ENCODE assay signal across 10 mouse cellular contexts in the genomic region with DNA sequence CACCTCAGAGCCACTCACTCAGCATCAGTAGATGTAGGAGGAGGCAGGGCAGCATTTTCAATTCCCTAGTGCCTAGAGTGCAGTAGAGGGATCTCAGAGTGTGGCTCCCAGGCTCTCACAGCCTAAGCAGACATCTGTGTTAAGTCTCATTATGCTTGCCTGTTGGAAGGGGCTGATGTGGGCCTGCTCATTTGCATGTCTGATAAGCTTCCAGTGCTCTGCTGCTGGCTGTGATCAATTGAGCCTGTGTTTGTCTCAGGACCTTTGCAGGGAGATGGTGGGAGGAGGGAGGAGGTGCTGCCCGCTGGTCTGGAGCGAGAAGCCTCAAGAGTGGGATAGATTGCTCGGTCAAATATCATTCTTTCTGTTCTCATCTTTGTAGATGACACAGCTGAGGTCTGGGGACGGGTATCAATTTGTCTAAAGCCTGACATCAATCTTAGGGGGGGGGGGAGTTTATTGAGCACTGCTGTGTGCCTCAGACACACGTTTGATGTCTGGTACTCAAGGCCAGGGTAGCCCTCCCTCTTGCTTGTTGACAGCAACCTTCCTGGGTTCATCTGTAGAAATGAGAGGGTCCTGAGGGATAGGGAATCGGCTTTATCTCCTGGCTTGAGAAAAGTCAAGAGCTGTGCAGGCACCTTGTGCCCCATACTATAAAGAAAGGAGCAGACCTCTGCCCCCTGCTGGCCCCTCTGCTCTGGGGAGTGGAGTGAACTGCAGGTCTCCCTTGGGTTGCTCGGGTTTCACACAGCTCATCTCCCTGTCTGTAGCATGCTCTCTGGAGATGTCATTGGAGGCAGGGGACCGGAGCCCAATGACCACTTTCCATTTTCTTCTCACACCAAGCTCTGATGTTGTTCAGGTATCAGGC. TPM values are rescaled to one million over a fixed set of nuclear protein-coding genes. Genes with fewer than 3 reads are reported as not detected.
DNase-seq lines count a peak whose midpoint lies in the region; ATAC-seq and TF ChIP-seq lines count a peak whose summit lies in the region.
"Had no signal": no experiment of that assay in that cellular context is flagged by ENCODE, and none has a peak within 500 bp of the region (broad histone marks: within the 10 kb centered on the region; RNA-seq: fewer than 3 reads in every experiment).

No protein-coding gene starts in this region.

- H3K4me1 ChIP-seq in liver, postnatal 0 days (ENCODE audit: insufficient read depth) = no peaks in the 10 kb centered on the region
- H3K4me1 ChIP-seq in embryonic facial prominence, embryonic 14.5 days (ENCODE audit: control insufficient read depth, insufficient read depth, low read length) = no peaks in the 10 kb centered on the region
- peaks cover 14% of the 10 kb centered on the region for H3K4me1 ChIP-seq in hindbrain, embryonic 10.5 days (replicated peaks)
- peaks cover 16% of the 10 kb centered on the region for H3K4me1 ChIP-seq in neural tube, embryonic 12.5 days

- H3K27ac ChIP-seq in liver, postnatal 0 days (ENCODE audit: low read depth) = no peak overlapping the region
- H3K27ac ChIP-seq in embryonic facial prominence, embryonic 14.5 days (replicated peaks; ENCODE audit: low read depth, low read length) = no peak overlapping the region
- H3K27ac ChIP-seq in hindbrain, embryonic 10.5 days = peak overlapping the region; percentile 66
- H3K27ac ChIP-seq in neural tube, embryonic 12.5 days = no peak overlapping the region
- H3K27ac ChIP-seq: heart, embryonic 15.5 days had no signal

- ATAC-seq in liver, postnatal 0 days = no peak
- peak; percentile 33; the same call in 1 of the 2 replicates for ATAC-seq in embryonic facial prominence, embryonic 14.5 days (ENCODE audit: low read depth)
- peak; percentile 86 for ATAC-seq in neural tube, embryonic 12.5 days (ENCODE audit: low FRiP score, low read depth)

- TF ChIP-seq EP300 in liver, postnatal 0 days (IDR thresholded peaks at IDR 0.05; ENCODE audit: low read depth) = no peak

- no peak for DNase-seq in liver, postnatal 0 days
- DNase-seq in liver = no peak
- no peak for DNase-seq in embryonic facial prominence, embryonic 14.5 days (ENCODE audit: low spot score)
- DNase-seq in hindbrain, embryonic 10.5 days (ENCODE audit: low spot score) = peak; percentile 37
- no peak for DNase-seq in cerebellum, postnatal 14 days
- no peak for DNase-seq in T-cell, adult 2 months (ENCODE audit: low spot score)
- DNase-seq: lung, postnatal 4 days; right cerebral cortex, postnatal 25 days had no signal

- WGBS in liver, postnatal 0 days (ENCODE audit: insufficient replicate concordance) = 38% methylated on average over 8 of the region's 8 CpGs
- WGBS in embryonic facial prominence, embryonic 14.5 days = 30% methylated on average over 8 of the region's 8 CpGs
- WGBS in hindbrain, embryonic 10.5 days = 43% methylated on average over 8 of the region's 8 CpGs
- WGBS in neural tube, embryonic 12.5 days = 45% methylated on average over 8 of the region's 8 CpGs

- no peaks in the 10 kb centered on the region for H3K9me3 ChIP-seq in liver, postnatal 0 days (ENCODE audit: low read length)
- no peaks in the 10 kb centered on the region for H3K9me3 ChIP-seq in embryonic facial prominence, embryonic 14.5 days (ENCODE audit: control insufficient read depth, low read length)
- no peaks in the 10 kb centered on the region for H3K9me3 ChIP-seq in hindbrain, embryonic 10.5 days
- H3K9me3 ChIP-seq in neural tube, embryonic 12.5 days = no peaks in the 10 kb centered on the region
- H3K9me3 ChIP-seq: heart, embryonic 15.5 days had no signal

- no peak overlapping the region for H3K9ac ChIP-seq in liver, postnatal 0 days (replicated peaks)
- no peak overlapping the region for H3K9ac ChIP-seq in embryonic facial prominence, embryonic 14.5 days (ENCODE audit: low read depth, low read length)
- H3K9ac ChIP-seq in neural tube, embryonic 12.5 days = no peak overlapping the region
- H3K9ac ChIP-seq: heart, embryonic 15.5 days had no signal

- 0 out of 2 replicates have a peak, but pooled peaks have one; percentile 8 for TF ChIP-seq CTCF in liver, postnatal 0 days (IDR thresholded peaks at IDR 0.05; ENCODE audit: low read depth)

- H3K36me3 ChIP-seq in liver, postnatal 0 days (replicated peaks; ENCODE audit: insufficient read depth, low read length) = no peaks in the 10 kb centered on the region
- H3K36me3 ChIP-seq in embryonic facial prominence, embryonic 14.5 days (ENCODE audit: control insufficient read depth, insufficient read depth, low read length) = no peaks in the 10 kb centered on the region
- H3K36me3 ChIP-seq in hindbrain, embryonic 10.5 days = no peaks in the 10 kb centered on the region
- H3K36me3 ChIP-seq in neural tube, embryonic 12.5 days = no peaks in the 10 kb centered on the region
- H3K36me3 ChIP-seq: heart, embryonic 15.5 days had no signal

- no peak overlapping the region for H3K4me2 ChIP-seq in liver, postnatal 0 days (ENCODE audit: low read depth, low read length)
- H3K4me2 ChIP-seq in embryonic facial prominence, embryonic 14.5 days (ENCODE audit: low read depth, low read length) = no peak overlapping the region
- H3K4me2 ChIP-seq in neural tube, embryonic 12.5 days (replicated peaks) = no peak overlapping the region
- H3K4me2 ChIP-seq: heart, embryonic 15.5 days had no signal

- H3K27me3 ChIP-seq in liver, postnatal 0 days (ENCODE audit: insufficient read depth, low read length) = no peaks in the 10 kb centered on the region
- H3K27me3 ChIP-seq in embryonic facial prominence, embryonic 14.5 days (replicated peaks; ENCODE audit: control insufficient read depth, insufficient read depth, low read length) = no peaks in the 10 kb centered on the region
- H3K27me3 ChIP-seq in hindbrain, embryonic 10.5 days (ENCODE audit: insufficient read depth, poor library complexity, severe bottlenecking) = no peaks in the 10 kb centered on the region
- H3K27me3 ChIP-seq in neural tube, embryonic 12.5 days (replicated peaks) = no peaks in the 10 kb centered on the region
- H3K27me3 ChIP-seq: heart, embryonic 15.5 days had no signal

- H3K4me3 ChIP-seq in liver, postnatal 0 days (ENCODE audit: low read depth, low read length) = no peak overlapping the region
- H3K4me3 ChIP-seq in embryonic facial prominence, embryonic 14.5 days (ENCODE audit: low read depth, low read length) = no peak overlapping the region
- no peak overlapping the region for H3K4me3 ChIP-seq in hindbrain, embryonic 10.5 days
- no peak overlapping the region for H3K4me3 ChIP-seq in neural tube, embryonic 12.5 days
- H3K4me3 ChIP-seq: heart, embryonic 15.5 days had no signal

RNA-seq across cellular contexts. Expression of a gene that starts 47.4 kb away (rescaled TPM):
- polyA plus RNA-seq in liver, postnatal 0 days (2015; fragmentation: Nextera tagmentation; extraction: Ambion mirVana) = not detected in 2 replicates
- 2.7 and 2.8 TPM in 2 replicates for polyA plus RNA-seq in embryonic facial prominence, embryonic 14.5 days (2014; fragmentation: Nextera tagmentation; extraction: Ambion mirVana)
- 3.7 and 15.2 TPM in 2 replicates for polyA plus RNA-seq in hindbrain, embryonic 10.5 days (2016; fragmentation: Nextera tagmentation; extraction: Ambion mirVana)
- polyA plus RNA-seq in neural tube, embryonic 12.5 days (2016; fragmentation: Nextera tagmentation; extraction: Ambion mirVana) = 32.4 and 35.4 TPM in 2 replicates
